Mouse (Mus musculus): ENCODE data around the gene Tsr1.

Gene Tsr1

DNA sequence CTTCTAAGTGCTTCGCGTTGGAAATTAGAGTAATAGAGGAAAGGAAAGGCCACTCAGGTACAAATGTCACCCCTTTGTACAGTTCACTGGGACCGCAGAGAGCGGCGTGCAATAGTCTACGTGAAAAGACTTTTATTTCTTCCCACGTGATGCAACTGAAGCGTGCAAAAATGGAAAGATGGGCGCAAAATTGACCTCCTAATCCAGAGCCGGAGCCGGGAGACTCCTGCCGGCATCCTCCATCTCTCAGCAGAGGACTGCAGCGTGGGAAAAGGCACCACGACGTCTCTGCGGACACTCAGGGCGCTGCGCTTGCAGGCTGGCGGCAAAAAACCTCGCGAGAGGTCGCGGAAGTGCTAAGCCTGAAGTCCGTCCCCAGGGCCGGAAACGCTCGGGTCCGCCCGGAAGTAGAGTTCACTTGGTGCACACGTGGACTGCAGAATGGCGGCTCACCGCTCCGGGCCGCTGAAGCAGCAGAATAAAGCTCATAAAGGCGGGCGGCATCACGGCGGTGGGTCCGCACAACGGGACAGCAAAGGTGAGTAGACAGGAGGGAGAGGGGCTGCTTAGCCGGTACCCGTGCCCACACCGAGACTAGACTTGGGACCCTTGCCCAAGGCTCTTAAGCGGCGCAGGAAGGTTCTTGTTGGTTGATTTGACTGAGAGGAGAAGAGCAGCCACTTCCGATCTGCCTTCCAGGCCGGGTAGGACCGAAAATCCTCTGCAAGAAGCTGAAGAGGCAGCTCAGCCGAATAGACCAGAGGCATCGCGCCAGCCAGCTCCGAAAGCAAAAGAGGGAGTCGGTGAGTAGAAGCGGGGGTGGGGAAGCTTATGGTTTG, at the start of gene Tsr1:
Gene Tsr1, plus strand, starts transcription at position 394 of the 839 bp plus-strand sequence.
- peak; percentile 86 to 92 for DNase-seq (ENCODE audit: low spot score in 2 of 2)

DNA sequence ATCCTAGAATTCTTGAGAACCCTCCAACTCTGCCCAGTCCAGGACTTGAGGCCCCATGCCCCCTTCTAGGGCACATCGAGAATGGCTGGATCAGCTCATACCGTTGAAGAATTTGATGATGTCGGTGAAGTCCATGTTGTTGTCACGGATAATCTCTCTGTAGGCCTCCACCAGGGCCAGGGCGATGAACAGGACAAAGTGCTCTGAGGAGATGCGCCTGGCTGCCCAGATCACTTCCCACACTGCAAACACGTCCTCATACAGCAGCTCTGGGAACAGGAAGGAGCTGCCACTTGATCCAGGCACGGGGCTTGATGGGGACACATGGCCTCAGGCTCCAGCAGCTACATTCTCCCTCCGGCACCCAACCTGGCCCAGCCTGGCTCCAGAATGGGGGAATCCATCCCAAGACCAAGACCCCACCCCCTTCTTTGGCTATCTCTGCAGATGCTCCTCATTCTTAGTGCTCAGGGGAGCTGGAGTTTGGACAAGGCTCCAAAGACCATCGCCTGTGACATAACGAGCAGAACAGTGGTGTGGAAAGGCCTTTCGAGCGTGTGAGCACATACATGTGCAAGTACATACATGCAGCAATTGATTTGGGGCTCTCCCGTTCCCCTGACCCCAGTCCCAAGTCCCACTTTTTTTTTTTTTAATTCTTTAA, 46.7 kb upstream of the Tsr1 start:
- no peak for DNase-seq (ENCODE audit: low spot score in 2 of 2)

DNA sequence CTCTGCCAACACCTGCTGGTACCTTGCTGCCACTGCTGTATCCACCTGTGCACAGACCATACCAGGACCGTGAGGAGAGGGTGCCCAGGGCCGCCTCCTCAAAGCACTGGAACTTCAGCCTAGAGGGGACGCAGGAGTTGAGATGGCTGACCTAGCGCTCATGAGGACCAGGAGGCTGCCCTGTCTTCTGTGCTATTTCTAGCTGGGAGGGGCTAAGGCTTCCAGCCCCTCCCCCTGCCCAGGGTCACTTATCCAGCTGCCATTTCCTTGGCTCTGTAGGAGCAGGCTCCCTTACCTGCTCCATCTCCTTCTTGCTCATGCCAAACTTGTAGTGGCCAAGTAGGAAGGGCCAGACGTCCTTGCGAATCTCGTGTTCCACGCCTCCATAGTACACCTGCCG, 40.1 kb upstream of the Tsr1 start:
- DNase-seq (ENCODE audit: low spot score in 2 of 2): no peak

DNA sequence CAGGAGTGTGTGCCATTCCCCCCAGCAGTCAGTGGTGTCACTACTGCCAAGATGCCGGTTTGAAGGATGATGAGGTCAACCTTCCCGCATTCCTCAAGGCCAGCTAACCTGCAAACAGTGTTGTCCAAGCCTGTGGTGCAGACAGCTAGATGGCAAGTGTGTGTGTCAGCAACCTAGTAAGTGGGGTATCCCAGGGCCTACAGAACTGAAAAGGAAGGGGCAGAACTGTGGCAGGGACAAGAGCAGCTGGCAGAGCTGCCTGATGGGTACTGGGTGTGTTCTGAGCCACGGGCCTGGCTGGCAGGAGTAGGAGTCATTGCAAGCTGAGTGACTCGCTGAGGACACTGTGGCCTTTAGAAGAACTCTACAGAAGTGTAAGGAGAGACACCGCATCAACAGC, 35.7 kb upstream of the Tsr1 start:
- no peak for DNase-seq (ENCODE audit: low spot score in 2 of 2)

DNA sequence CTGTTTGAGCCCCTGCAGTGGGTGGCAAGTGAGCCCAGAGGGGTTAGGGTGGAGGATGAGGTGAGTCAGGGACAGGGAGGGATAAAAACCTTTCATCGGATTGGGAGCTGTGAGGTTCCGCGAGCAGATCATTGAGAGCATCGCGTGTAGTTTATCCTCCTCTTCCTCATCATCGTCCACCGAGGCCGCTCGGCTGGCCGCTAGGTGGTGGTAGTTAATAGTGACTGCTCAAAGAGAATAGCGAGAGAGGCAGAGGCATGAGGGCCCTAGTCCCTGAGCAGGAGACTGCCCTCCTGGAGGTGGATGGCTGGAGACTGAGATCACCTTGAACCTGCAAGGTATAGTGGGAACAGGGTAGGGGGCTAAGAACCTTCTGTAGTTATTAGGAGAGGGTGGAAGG, 34.4 kb upstream of the Tsr1 start:
- no peak for DNase-seq (ENCODE audit: low spot score in 2 of 2)

DNA sequence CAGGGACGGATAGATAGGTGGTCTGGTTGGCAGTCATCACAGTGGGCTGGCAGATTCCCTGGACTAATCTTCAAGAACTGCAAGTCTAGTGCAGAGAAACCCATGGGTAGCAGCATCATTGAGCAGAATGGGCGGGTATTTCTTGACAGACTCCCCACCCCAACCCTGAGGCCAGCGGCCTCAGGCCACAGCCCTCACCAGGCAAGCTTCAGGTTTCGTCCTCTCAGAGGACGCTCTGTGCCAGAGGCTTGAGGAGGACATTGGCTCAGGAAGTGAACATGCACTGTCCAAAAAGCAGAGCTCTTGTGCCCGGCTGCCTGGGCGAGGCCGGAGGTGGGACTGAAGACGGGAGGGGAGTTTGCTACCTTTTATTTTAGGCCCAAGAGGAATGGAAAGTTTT, 33.5 kb upstream of the Tsr1 start:
- no peak for DNase-seq (ENCODE audit: low spot score in 2 of 2)

DNA sequence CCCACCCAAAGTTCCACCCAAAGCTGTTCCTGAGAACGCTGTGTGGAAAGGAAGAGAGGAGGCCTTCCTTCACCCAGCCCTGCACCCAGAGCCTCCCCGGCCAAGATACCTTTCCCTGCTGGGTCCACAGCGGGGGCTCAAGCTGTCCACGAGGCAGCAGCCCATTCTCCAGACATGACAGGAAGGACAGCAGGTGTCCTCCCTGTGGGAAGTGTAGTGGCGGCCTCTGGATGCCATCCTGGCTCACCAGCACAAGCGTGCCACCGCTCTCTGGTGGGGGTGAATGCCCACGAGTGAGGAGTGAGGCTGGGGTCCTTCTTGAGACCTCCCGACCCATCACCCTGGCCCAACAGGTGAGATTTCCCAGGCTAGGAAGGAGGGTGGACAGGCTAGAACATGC, 32.6 kb upstream of the Tsr1 start:
- no peak for DNase-seq (ENCODE audit: low spot score in 2 of 2)

DNA sequence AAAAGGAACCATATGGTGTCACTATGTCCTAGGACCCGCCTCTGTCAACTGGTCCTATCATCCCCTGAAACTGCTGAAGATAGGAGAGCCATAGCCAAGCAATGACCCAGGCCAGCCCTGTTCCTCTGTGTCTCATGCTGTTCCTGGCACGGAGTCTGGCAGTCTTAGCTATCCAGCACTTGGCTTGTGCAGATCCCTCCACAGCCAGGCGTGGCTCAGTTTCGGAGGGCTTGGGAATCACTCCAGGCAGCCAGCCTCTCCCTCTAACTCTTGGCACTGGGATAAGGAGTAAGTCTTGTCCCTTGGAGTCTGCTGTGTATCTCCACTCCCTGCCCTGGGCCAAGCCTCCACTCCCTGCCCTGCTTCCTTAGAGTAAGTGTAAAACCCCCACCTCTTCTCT, 31.2 kb upstream of the Tsr1 start:
- no peak for DNase-seq (ENCODE audit: low spot score in 2 of 2)

DNA sequence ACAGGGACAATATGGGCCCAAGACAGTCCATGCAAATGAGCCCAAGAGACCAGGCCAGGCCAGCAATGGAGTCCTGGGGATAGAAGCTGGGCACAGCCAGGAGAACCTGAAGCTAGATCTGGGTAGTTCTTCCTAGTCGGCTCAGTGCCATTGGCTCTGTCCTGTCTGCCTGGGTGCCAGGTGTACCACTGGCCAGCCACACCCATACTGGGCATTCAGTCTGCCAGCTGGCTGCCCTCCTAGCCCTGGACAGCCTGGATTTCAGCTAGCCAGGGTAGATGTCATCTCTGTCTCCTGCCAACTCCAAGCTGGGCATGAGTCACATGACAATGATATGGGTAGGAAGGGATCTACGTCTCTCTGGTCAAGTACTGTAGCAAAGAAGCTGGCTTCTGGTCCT, 30.7 kb upstream of the Tsr1 start:
- no peak for DNase-seq (ENCODE audit: low spot score in 2 of 2)

DNA sequence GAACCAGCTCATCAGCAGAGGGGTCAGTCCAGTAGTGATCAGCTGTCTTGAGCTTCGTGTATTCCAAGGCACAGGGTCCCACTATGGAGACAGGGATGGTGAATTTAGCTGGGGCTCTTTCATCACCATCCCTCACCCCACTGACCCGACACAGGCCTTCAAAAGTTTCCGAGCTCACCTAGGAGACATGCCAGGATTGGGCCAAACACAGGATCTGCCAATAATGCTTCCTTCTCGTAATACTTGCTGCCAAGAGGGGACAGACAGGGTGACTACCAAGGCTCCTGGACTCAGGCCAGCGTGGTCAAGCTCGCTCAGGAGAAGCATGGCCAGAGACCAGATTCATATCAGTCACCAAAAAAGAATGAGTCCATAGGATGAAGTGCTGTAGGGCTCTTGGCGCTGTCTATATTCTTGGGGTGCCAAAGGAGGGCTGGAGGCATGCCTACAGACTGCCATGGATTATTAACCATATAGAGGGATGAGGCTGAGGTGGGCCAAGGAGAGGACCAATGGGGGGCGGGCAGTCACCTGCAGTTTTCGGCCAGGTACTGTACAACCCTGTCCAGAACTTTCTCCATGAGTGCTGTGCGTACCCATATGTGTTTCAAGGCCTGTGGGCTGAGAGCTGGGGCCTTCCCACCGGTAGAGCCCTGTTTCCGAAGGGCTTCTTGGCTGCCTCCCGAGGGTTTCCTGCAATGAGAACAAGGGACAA, 29.7 kb upstream of the Tsr1 start:
- no peak for DNase-seq (ENCODE audit: low spot score in 2 of 2)

DNA sequence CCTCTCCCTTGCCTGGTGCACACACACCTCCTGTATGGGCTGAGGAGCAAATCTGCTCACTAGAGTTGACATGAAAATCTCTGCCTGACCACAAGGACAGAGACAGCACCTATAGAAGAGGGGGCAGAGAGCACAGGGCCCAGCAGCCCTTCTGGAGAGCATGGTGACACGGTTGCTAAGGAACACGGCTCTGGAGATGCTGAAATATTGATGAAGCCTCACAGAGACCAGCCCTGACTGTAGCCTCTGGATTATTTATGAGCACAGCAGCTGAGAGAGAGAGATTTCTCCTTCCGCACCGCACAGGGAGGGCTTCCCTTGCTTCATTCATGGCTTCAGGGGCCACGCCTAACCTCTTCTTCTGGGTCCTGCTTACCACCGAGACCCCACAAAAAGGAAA, 28.3 kb upstream of the Tsr1 start:
- DNase-seq (ENCODE audit: low spot score in 2 of 2): no peak

DNA sequence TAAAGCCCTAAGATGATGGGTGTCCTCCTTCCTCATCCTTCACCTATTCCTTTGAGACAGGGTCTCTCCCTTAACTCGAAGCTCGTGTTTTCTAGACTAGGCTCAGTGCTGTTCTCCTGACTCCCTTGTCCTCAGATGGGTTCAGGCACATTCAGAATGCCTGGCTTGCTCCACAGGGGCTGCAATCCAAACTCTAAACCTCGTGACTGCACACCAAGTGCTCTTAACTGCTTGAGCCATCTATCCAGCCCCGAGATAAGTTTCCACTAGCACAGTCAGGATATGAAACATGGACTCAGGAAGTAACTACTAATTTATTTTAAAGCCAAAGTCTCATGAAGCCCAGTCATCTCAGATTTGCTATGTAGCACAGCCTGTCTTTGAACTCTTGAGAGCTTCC, 27.3 kb upstream of the Tsr1 start:
- no peak for DNase-seq (ENCODE audit: low spot score in 2 of 2)

DNA sequence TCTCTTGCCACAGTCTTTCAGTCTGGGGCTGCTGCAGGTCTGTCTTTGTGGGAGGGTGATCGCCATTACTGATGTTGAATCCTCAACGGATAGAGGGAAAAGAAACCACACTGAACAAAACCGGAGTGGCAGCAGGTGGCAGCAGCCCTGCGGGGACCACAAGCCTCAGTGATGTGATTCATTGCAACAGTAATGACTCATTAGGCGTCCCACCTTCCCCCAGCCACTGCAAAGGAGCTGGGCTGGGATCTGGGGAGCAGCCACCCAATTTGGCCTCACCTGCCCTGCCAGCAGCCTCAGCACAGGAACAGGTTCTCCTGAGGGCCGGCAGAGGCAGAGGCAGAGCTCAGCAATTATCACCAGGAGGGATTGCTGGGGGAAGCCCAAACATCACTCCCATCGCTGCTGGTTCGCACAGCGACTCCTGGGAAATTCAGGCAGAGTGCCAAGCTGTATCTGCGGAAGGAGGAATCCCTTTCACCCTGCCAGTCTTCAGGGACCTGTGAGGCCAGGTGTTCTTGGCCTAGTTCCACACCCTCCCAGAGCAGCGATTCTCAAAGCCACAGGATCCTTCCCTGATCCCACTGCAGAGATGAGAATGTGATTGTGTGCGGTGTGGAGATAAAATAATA, 26.8 kb upstream of the Tsr1 start:
- DNase-seq (ENCODE audit: low spot score in 2 of 2): no peak

DNA sequence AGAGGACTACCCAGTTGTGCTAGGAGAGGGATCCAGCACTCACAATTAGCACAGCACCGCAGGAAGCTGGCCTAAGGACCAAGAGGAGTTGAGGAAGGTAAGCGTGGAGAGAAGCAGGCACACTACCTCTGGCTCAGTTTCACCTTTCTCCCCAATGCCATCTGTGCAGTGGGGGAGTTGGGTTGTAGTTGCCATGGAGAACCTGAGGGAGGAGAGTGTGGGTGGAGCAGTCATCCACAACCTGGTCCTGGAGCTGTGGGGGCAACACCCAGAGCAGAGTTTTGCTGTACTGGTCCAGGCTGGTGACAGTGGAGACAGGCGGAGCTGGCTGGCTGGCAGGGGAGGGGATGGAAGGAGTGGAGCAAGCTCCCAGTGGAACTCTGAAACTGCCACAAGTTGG, 23.2 kb upstream of the Tsr1 start:
- DNase-seq (ENCODE audit: low spot score in 2 of 2): no peak

DNA sequence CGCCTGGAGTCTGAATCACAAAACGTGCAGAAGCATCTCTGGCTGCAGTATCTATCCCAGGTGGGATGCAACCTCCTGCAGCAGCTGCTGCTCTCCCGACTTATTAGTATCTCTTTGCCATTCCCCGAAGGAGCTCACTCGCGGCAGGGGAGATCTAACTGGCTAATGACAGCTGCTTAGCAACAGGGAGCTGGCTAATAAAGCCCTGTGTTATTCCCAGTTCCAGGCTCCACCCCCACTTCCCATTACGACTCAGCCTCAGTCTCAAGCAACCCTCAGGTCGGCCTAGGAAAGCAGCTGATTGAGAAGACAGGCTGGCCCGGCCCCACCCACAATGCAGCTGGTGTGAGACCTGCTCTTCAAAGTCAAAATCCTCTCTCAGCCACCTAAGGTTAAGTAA, 21.1 kb upstream of the Tsr1 start:
- DNase-seq (ENCODE audit: low spot score in 2 of 2): no peak

DNA sequence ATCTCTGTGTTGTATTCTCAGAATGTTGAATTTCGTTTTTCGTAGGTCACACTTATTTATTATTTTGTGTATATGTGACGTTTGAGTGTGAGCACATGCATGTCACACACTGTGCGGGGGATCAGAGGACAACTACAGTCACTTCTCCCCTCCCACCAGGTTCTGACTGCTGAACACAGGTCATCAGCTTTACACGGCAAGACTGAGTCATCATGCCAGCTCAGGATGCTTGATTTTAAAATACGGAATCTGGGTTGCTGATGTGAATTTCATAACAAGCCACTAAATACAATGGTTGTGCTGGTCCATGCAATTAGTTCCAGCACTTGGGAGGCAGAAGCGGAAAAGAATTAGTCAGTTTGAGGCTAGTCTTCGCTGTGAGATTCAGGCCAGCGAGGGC, 16.9 kb upstream of the Tsr1 start:
- no peak for DNase-seq (ENCODE audit: low spot score in 2 of 2)

DNA sequence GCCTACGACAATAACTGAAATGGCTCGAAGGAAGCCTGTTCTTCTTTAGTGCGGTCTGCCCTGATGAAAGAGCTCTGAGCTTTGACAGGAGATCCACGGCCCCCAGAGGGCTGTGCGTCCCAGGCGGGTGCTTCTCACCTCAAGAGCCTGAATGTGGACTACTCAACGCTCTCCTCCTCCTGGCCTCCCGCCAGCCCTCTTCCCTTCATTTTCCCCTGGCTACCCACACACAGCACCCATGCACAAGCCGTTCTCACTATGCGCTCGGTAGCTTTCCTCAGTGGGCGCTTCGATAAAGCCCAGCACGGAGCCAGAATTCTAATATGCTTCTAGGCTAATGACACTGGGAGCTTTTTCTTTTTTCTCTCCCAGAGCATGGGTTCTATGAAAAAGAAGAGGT, 15.9 kb upstream of the Tsr1 start:
- DNase-seq (ENCODE audit: low spot score in 2 of 2): no peak

DNA sequence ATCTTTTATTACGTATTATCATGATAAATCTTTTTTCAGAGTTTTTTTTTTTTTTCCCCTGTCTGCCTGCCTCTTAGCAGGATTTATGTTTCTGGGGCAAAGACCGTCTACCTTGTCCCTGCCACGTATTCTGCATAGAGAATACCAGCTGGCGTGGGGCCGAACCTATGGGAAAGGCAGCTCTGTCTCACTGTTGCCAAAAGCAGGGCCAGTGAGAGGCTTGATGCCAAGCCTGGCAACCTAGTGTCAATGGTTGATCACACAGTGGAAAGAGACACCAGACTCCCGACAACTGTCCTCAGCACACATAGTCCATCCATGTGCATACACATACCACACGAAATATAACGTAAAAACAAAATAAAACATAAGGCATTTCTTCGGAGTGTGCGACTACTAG, 14.8 kb upstream of the Tsr1 start:
- DNase-seq (ENCODE audit: low spot score in 2 of 2): no peak

DNA sequence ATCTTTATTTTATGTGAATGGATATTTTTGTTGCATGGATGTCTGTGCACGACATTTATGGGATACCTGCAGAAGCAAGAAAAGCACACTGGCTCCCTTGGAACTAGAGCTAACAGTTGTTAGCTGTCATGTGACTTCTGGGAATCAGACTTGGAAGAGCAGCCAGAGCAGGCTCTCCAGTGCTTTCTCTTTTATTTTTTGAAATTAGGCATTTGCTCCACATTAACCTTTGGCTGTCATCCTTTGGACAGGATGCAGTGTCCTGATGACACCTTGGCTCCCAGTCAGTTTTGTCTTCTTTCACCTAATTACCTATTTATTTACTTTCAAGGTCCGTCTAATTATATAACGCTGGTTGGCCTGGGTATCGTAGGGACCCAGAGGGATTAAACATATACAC, 3.3 kb upstream of the Tsr1 start:
- DNase-seq (ENCODE audit: low spot score in 2 of 2): no peak

DNA sequence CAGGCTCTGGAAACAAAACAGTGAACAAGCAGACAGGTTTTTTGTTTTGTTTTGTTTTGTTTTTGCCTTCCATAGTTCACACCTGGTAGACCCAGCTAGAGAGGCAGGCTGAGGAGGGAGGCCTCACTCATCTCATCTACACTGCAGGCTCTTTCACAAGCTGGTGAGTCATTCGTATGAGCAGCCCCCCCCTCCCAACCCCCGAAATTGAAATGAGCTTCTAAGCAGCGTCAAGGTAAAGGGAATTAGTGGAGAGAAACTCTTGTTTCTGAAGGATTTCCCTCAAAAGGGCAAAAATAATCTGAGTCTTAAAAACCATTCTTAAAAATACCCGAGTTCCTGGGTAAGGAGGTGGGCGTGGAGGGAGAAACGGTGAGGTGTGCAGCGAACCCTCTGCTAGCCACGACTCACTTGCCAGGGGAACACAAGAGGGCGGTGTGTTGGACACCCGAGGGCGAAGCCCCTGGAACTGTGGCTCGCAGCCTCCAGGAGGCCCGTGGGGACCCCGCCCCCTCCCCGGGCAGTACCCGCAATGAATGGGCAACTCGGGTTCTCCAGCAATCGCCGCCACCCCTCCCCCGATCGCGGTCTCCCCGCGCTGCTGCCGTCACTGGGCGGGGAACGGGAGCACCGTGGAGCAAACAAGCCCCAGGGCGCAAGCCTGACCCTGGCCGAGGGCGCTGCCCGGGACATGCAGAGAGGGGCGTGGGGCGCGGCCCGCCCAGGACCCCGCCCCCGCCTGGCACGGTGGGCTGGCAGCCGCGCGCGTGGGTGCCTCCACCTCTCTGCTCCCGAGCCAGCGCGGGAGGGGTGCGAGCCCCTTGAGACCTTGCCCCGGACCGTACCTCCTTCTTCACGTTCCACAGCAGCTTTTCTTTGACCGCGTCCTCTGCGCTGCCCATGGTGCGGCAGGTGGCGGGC, 1.6 kb upstream of the Tsr1 start:
- DNase-seq (ENCODE audit: low spot score in 2 of 2): peak; percentile 59 to 80

DNA sequence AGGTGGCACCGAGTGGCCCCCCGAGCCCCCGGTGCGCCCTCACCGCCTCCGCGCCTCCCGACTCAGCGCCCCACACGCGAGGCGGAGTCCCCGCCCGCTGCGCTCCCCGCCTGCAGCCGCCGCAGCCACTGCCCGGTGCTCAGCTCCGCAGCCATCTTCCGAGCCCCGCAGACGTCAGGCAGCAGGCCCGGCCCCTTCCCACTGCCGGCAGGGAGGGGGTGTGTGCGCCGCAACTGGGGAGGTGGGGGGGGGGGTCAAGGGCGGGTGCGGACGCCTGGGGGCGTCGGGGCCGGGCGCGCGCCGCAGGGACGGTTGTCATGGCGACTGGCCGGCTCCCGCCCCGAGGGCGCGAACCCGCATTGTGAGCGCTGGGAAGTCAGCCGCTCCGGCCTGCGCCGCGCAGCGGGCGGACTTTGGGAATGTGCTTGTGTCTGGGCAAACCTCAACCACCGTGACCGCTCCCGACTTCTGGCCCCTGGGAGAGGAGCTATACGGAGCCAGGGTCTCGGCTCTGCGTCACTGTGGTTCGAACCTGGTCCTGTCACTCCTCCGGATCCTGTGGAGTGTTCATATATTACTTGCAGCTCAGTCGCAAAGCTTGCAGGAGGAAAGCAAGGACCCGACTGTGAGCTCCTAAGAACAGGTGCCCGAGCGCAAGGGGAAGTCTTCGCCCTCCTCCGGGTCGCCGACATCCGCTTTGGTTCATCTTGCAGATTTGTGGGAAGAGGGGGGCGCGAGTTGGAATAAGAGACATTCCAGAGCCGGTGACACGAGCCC, 782 bp upstream of the Tsr1 start, which contains the start of gene Sgsm2:
Gene Sgsm2, minus strand, starts transcription at position 160 of the 777 bp plus-strand sequence.
- DNase-seq (ENCODE audit: low spot score in 2 of 2): peak; percentile 45 to 81
